Mouse (Mus musculus) cerebellum, adult 2 months (tissue): ENCODE measurements at regions not wholly inside any gene's neighbourhood (a gene's known extent, or its start where the extent isn't known, plus 50 kb on each side); places are given as distances from the start of the nearest gene placed in this dataset.

Experiments used
- CTCF ChIP-seq: fragments of 200-500 bp; IDR thresholded peaks from 2 replicates; pipeline ENCODE4 v1.5.1; 2011; ENCODE audit warnings: low read depth, mild to moderate bottlenecking, control low read depth, low read length, moderate library complexity, borderline replicate concordance; ENCODE audit not compliant: insufficient read depth
- POLR2A ChIP-seq: fragments of 200-500 bp; IDR thresholded peaks from 2 replicates; pipeline ENCODE4 v1.6.1; 2011; ENCODE audit warnings: low read length, control low read depth, borderline replicate concordance; ENCODE audit not compliant: insufficient read depth

DNA sequence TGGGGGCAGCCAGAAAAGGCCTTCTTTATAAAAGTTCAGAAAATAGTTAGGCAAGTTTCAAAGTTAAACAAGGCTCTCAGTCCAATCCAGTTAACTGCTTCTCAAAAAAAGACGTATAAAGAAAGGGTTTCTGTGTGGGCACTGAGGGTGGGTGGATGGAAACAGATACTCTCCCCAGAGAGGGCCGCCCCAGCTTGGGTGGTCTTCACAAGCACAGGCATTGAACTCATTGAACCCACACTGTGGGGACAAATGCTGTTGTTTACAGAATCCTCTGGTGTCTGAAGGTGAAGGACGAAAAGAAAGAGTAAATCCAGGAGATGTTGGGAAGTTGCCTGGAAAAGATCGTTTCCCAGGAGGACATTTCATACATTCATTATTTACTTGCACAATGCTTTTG is 253.9 kb downstream of the Trib2 start:
- no peak for TF ChIP-seq POLR2A
- no peak for TF ChIP-seq CTCF
